8 mouse cellular contexts compared by ENCODE assay signal in genomic region chr6:126938047-126938446, GRCm38 (mm10). TPM values are rescaled to one million over a fixed set of nuclear protein-coding genes. Genes with fewer than 3 reads are reported as not detected.
DNase-seq lines count a peak whose midpoint lies in the region; ATAC-seq and TF ChIP-seq lines count a peak whose summit lies in the region.
"Had no signal": no experiment of that assay in that cellular context is flagged by ENCODE, and none has a peak within 500 bp of the region (broad histone marks: within the 10 kb centered on the region; RNA-seq: fewer than 3 reads in every experiment).

No protein-coding gene starts in this region.

- no peak overlapping the region for H3K9ac ChIP-seq in lung, postnatal 0 days (replicated peaks; ENCODE audit: low read depth)
- peak overlapping the region; percentile 87 for H3K9ac ChIP-seq in embryonic facial prominence, embryonic 13.5 days
- peak overlapping the region; percentile 63; the same call in 1 of the 2 replicates for H3K9ac ChIP-seq in intestine, embryonic 15.5 days
- 0 out of 2 replicates have a peak overlapping the region, but pooled peaks have one; percentile 74 for H3K9ac ChIP-seq in stomach, embryonic 14.5 days (replicated peaks; ENCODE audit: low read depth, low read length)

- H3K4me3 ChIP-seq in lung, postnatal 0 days (ENCODE audit: low read depth, low read length): no peak overlapping the region
- peak overlapping the region; percentile 76 for H3K4me3 ChIP-seq in embryonic facial prominence, embryonic 13.5 days
- peak overlapping the region; percentile 66 for H3K4me3 ChIP-seq in intestine, embryonic 15.5 days (replicated peaks)
- H3K4me3 ChIP-seq in stomach, embryonic 14.5 days (ENCODE audit: low read depth, low read length): no peak overlapping the region; the same call in 1 of the 2 replicates

- H3K4me2 ChIP-seq in lung, postnatal 0 days (replicated peaks; ENCODE audit: low read depth, low read length): no peak overlapping the region
- H3K4me2 ChIP-seq in embryonic facial prominence, embryonic 13.5 days: peak overlapping the region; percentile 96
- H3K4me2 ChIP-seq in intestine, embryonic 15.5 days (replicated peaks): peak overlapping the region; percentile 80
- peak overlapping the region; percentile 95 for H3K4me2 ChIP-seq in stomach, embryonic 14.5 days (replicated peaks; ENCODE audit: low read depth, low read length)

- H3K27ac ChIP-seq in lung, postnatal 0 days (ENCODE audit: low read length): no peak overlapping the region
- no peak overlapping the region for H3K27ac ChIP-seq in embryonic facial prominence, embryonic 13.5 days
- H3K27ac ChIP-seq in intestine, embryonic 15.5 days: no peak overlapping the region
- H3K27ac ChIP-seq in stomach, embryonic 14.5 days (ENCODE audit: low read length): no peak overlapping the region

- peaks cover 10% of the 10 kb centered on the region for H3K4me1 ChIP-seq in lung, postnatal 0 days (ENCODE audit: insufficient read depth, low read depth, low read length)
- peaks cover 30% of the 10 kb centered on the region for H3K4me1 ChIP-seq in embryonic facial prominence, embryonic 13.5 days
- H3K4me1 ChIP-seq in intestine, embryonic 15.5 days (replicated peaks): peaks cover 18% of the 10 kb centered on the region
- H3K4me1 ChIP-seq in stomach, embryonic 14.5 days (ENCODE audit: control insufficient read depth, insufficient read depth, low read length): peaks cover 13% of the 10 kb centered on the region

- TF ChIP-seq EP300 in lung, postnatal 0 days (IDR thresholded peaks at IDR 0.05): no peak

- H3K36me3 ChIP-seq in lung, postnatal 0 days (ENCODE audit: insufficient read depth, low read length): no peaks in the 10 kb centered on the region
- peaks cover 17% of the 10 kb centered on the region for H3K36me3 ChIP-seq in embryonic facial prominence, embryonic 13.5 days
- H3K36me3 ChIP-seq in intestine, embryonic 15.5 days: 0 out of 2 replicates have a peak, but pooled peaks cover 5% of the 10 kb centered on the region
- no peaks in the 10 kb centered on the region; the same call in none of the 2 replicates for H3K36me3 ChIP-seq in stomach, embryonic 14.5 days (ENCODE audit: control insufficient read depth, insufficient read depth, low read length)

- no peaks in the 10 kb centered on the region for H3K27me3 ChIP-seq in lung, postnatal 0 days (replicated peaks; ENCODE audit: insufficient read depth, low read length)
- no peaks in the 10 kb centered on the region for H3K27me3 ChIP-seq in embryonic facial prominence, embryonic 13.5 days
- no peaks in the 10 kb centered on the region for H3K27me3 ChIP-seq in intestine, embryonic 15.5 days (replicated peaks)
- no peaks in the 10 kb centered on the region for H3K27me3 ChIP-seq in stomach, embryonic 14.5 days (ENCODE audit: control insufficient read depth, insufficient read depth, low read length)

- WGBS in lung, postnatal 0 days: 75% methylated on average over 2 of the region's 2 CpGs
- WGBS in embryonic facial prominence, embryonic 13.5 days: 78% methylated on average over 2 of the region's 2 CpGs
- WGBS in intestine, embryonic 15.5 days: 76% methylated on average over 2 of the region's 2 CpGs
- 84% methylated on average over 2 of the region's 2 CpGs for WGBS in stomach, embryonic 14.5 days

- H3K9me3 ChIP-seq in lung, postnatal 0 days (ENCODE audit: low read length): no peaks in the 10 kb centered on the region
- no peaks in the 10 kb centered on the region for H3K9me3 ChIP-seq in embryonic facial prominence, embryonic 13.5 days
- no peaks in the 10 kb centered on the region for H3K9me3 ChIP-seq in intestine, embryonic 15.5 days
- H3K9me3 ChIP-seq in stomach, embryonic 14.5 days (ENCODE audit: control insufficient read depth, low read depth, low read length): no peaks in the 10 kb centered on the region

- ATAC-seq in lung, postnatal 0 days: no peak
- no peak for ATAC-seq in embryonic facial prominence, embryonic 13.5 days (ENCODE audit: insufficient number of reproducible peaks, insufficient read depth, low FRiP score, low TSS enrichment, low read depth)
- ATAC-seq in intestine, embryonic 15.5 days: no peak
- no peak for ATAC-seq in stomach, embryonic 14.5 days (ENCODE audit: insufficient number of reproducible peaks, insufficient read depth, low FRiP score, low read depth)

- no peak for DNase-seq in lung, postnatal 0 days (ENCODE audit: low spot score)
- DNase-seq in lung, postnatal 14 days: no peak
- no peak for DNase-seq in right cerebral cortex, postnatal 4 days
- DNase-seq in cerebellum, adult 18-20 months: no peak

- TF ChIP-seq CTCF in lung, postnatal 0 days (IDR thresholded peaks at IDR 0.05): peak; percentile 19; the same call in 1 of the 2 replicates

RNA-seq across cellular contexts. Expression of gene Rad51ap1, which starts 1.3 kb away (rescaled TPM):
- 5.3 and 7.5 TPM in 2 replicates for polyA plus RNA-seq in lung, postnatal 0 days (2015; fragmentation: Nextera tagmentation; extraction: Ambion mirVana)
- polyA plus RNA-seq in embryonic facial prominence, embryonic 13.5 days (2015; fragmentation: Nextera tagmentation; extraction: Ambion mirVana): 52.7 and 60.5 TPM in 2 replicates
- polyA plus RNA-seq in intestine, embryonic 15.5 days (2015; fragmentation: Nextera tagmentation; extraction: Ambion mirVana): 39.9 and 56.3 TPM in 2 replicates
- polyA plus RNA-seq in stomach, embryonic 14.5 days (2014; fragmentation: Nextera tagmentation; extraction: Ambion mirVana): 62.1 and 73.4 TPM in 2 replicates

RNA-seq across cellular contexts. Expression of gene D6Wsu163e, which starts 1.7 kb away (rescaled TPM):
- polyA plus RNA-seq in lung, postnatal 0 days (2015; fragmentation: Nextera tagmentation; extraction: Ambion mirVana): 12.3 and 13.7 TPM in 2 replicates
- 17.2 and 17.8 TPM in 2 replicates for polyA plus RNA-seq in embryonic facial prominence, embryonic 13.5 days (2015; fragmentation: Nextera tagmentation; extraction: Ambion mirVana)
- 15.8 and 18.3 TPM in 2 replicates for polyA plus RNA-seq in intestine, embryonic 15.5 days (2015; fragmentation: Nextera tagmentation; extraction: Ambion mirVana)
- polyA plus RNA-seq in stomach, embryonic 14.5 days (2014; fragmentation: Nextera tagmentation; extraction: Ambion mirVana): 17.6 and 19.5 TPM in 2 replicates

RNA-seq across cellular contexts. Expression of gene Dyrk4, which starts 16.4 kb away (rescaled TPM):
- 0.23 and 0.37 TPM in 2 replicates for polyA plus RNA-seq in lung, postnatal 0 days (2015; fragmentation: Nextera tagmentation; extraction: Ambion mirVana)
- polyA plus RNA-seq in embryonic facial prominence, embryonic 13.5 days (2015; fragmentation: Nextera tagmentation; extraction: Ambion mirVana): 0.10 and 0.36 TPM in 2 replicates
- polyA plus RNA-seq in intestine, embryonic 15.5 days (2015; fragmentation: Nextera tagmentation; extraction: Ambion mirVana): 0.06 TPM in 1 of 2 replicates, not detected in the other
- polyA plus RNA-seq in stomach, embryonic 14.5 days (2014; fragmentation: Nextera tagmentation; extraction: Ambion mirVana): 0.42 TPM in 1 of 2 replicates, not detected in the other
- polyA plus RNA-seq: neural tube, embryonic 14.5 days had no signal

Comparison
In these comparisons a context has a peak if more than half of its experiments do, and no peak if none do; other contexts are left out.
1. H3K4me3 ChIP-seq: peak in embryonic facial prominence, embryonic 13.5 days (single experiment) and intestine, embryonic 15.5 days (single experiment); none in lung, postnatal 0 days (single experiment) and stomach, embryonic 14.5 days (single experiment).